Mouse (Mus musculus): Measurements from ENCODE around the gene Zfp276.
"Not testable (repeated sequence)": the region's sequence is repeated elsewhere in the genome, so short reads cannot be mapped to it uniquely, and the experiment has no call there.

Gene Zfp276

DNA sequence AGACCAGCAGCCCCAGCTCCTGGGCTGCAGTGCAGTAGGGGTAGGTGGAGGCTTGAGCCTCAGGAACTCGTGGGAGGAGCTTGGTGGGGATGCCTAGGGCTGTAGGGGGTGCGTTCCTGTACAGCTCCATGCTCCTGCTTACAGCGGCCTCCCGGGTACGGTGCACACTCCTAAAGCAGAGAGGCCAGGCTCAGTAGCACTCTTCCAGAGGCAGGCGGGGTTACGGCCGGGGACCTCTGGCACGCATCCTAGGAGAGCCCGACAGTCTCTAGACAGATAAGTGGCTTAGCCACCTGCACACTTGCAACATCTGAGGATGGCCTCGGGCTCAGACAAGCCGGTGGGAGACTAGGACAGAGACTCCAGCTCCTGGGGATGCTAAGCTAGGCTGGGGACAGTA lies 8.5 kb upstream of the Zfp276 start:
- DNase-seq, result no peak

DNA sequence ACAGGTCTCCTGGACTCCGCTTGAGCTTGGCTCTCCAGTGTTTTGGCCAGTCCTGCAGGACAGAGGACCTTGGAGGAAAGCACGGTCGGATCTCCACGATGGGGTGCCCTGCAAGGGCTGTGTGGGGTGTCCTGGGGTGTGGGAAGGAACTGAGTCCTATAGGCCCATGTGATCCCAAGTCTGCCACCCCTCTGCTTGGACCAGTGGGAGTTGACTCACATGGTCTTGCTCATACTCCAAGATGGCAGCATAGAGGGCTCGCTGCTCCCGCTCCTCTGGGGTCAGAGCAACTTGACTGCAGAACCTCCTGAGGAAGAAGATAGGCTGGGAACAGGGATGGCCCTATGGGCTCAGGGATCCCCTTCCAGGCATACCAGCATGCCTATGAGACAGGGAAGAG lies 6.2 kb upstream of the Zfp276 start:
- no peak for DNase-seq

DNA sequence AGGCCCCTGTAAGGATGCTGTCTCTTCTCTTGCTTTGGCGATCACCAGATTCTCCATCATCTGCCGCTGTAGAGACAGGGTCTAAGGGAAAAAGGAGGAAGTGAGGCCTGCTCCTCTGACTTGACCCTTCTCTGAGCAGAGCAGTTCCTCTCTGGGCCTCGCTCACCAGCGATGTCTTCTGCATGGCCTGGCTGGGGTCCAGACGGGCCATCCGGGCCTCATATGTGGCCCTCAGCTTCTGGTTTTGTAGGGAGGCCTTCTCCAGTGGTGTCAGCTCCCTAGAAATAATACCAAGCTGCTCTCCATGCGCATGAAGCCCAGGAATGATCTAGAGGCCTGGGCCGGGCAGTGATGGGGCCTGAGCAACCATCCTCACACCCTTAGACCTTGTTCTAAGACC lies 5.4 kb upstream of the Zfp276 start:
- peak; percentile 18 for DNase-seq

DNA sequence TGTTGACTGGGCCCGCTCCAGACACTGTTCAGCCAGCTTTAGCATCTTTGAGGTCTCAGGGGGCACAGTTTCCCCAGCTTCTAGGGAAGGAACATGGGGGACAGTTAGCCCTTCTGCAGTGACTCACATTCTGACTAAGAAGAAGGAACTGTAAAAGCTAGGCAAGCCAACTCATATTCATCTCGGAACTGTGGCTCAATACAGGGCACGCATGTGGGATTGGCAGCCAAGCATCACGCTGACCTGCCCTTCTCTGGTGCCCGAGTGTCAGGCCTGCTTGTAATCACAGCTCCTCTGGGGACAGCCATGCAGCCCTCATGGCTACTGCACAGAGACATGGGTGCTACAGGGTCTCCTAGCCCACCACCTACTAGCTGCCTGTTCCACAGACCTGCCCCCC lies 3.1 kb upstream of the Zfp276 start:
- DNase-seq, result no peak

DNA sequence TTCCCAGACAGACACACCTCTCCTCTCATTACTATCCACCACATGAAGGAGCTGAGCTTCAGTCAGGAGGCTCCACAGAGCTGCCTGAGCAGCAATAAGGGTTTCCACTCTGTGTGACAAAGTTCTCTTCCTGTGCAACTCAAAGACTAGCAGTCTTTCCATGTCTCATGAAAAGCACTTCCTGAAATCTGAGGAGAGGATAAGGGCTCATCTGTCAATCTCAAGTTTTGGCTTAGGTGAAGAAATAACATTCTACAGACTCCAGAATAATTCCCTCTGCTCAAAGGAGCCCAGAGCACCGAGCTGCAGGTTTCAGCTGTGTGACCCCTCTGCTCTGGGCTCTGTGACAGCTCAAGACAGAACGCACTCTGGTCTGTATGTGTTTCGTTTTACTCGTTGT lies 1.1 kb upstream of the Zfp276 start:
- no peak for DNase-seq

DNA sequence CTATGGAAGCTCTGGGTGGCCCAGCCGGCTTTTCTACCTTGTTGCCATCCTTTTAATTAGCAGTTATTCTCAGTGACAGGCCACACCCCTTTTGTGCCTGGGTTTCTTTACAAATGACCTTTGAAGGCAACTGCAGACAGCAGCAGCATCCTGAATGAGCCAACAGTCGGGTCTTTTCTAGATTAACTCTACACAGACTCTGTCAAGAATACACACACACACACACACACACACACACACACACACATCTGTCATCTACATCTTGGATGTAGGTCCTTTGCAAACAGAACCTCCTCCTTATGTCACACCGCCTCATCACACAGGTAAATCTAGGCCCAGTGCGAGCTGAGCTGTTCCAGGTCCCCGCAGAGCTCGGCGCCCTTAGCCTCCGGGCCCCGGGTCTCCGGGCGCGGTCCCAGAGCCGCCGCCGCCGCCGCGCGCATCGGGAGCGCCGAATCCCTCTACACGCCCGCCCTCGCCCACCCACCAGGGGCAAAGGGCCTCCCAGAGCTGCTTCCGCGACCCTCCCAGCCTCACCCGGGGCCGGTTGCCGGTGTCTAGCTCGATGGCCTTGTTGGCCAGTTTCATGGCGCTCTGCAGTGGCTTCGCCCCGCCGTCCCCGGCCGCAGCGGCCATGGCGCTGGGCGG lies 420 bp upstream of the Zfp276 start:
- DNase-seq, result peak; percentile 39

DNA sequence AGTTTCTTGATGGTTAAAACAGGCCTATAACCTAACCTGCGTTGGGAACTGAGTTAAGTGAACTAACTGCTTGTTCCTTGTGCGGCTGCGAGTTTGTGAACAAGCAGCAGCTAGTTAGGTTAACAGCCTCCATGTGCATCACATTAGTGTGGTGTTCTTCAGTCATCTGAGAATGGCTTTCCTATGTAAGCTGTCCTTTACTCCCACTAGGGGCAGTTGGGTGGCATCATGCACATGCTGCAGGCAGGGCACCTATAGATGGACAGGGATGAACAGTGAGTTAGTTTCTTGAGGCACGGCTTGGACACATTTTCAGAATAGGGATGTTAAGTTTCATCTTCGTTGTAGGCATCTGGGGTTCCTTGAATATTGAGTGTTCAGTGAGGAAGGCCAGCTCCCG lies 1.2 kb downstream of the Zfp276 start:
- no peak for DNase-seq

DNA sequence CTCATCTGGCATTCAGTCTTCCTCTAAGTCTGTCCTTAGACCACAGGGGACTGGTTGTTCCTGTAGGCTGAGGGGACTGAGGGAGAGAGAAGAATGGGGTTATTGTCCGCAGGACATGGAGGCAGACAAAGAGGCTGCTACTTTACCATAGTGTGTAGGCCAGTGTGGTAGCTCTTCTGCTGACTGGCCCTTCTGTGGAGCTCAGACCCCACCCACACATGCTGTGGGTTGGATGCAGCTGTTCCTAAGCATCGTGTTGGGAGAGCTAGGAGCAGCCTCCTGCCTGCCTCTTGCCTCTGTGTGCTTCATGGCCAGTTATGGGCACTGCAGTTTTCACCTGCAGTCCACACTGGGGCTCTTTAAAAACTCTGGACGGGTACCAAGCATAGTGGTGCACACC lies 3.1 kb downstream of the Zfp276 start:
- DNase-seq, result no peak

DNA sequence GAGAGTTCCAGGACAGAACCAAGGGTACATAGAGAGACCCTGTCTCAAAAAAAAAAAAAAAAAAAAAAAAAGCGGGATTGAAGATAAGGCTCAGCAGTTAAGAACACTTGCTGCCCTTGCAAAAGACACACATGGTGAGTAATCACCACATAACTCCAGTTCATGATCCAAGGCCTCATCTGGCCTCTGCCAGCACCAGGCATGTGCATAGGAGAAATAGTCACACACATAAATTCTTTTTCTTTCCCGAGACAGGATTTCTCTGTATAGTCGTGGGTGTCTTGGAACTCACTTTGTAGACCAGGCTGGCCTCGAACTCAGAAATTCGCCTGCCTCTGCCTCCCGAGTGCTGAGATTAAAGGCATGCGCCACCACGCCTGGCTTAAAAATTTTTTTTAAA lies 3.6 kb downstream of the Zfp276 start:
- not testable (repeated sequence) for DNase-seq

DNA sequence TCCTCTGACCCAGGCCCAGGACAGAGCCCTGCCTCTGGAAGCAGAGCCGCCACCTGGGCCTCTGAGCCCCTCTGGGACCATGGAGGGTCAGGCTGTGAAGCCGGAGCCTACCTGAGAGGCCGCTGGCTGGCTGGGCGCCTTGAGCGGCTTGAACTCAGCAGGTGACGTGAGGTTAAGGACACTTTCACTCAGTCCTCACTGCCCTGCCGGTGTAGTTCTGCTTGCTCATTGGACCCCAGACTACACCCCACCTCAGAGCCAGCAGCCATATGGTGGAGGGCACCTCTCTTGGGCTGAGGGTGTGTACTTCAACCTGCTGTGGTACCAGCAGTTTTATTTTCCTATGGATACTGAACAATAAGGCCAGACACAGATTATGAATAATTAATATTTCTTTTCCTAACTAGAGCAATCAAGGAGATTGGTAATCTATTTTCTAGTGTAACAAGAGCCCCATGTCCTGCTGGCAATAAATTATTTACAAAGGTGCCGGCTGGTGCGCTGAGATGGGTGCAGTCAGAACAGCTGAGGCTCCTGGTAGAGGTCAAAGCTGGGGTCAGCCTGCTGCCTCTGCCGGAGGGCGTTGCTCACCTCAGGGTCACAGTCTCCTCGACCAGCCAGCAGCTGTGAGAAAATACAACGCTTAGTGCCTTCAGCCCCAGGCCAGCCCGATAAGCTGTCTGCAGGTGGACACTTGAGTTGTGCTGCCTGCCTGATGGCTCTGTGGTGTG lies 14.1 kb downstream of the Zfp276 start:
- DNase-seq, result no peak

DNA sequence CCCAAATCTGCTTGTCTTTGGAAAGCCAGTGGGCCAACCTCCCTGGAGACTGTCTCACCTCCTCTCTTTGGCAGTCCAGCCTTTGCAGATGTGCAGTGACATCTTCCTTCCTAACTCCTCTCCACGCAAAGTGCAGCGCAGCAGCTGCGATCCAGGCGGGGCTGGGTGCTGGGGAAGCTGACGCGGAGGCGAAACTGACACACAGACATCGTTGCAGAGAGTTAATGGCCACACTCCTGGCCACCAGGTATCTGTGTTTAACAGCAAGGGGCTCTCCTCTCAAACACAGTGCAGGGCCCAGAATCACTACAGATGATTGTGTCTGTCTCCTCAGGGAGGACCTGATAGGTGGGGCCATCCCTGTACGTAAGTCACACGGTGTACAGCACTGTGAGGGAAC lies 17.2 kb downstream of the Zfp276 start:
- no peak for DNase-seq

DNA sequence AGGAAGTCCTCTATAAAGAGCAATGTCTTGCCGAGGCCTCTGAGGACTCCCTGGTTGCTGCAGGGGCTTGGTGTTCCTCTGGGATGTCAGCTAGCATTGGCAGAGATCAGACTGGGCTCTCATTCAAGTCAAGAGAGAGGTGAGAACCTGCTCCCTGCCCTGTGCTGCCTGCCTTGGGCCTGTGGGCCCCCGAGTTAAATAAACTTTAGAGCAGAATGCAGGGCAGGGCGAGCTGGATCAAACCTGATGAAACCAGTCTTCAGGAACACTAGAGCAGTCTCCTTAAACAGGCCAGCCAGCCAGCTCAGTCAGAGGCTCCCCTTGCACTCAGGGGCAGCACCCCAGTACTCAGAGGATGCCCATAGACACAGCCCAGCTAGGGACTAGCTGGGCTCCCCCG lies 17.9 kb downstream of the Zfp276 start:
- no peak for DNase-seq

DNA sequence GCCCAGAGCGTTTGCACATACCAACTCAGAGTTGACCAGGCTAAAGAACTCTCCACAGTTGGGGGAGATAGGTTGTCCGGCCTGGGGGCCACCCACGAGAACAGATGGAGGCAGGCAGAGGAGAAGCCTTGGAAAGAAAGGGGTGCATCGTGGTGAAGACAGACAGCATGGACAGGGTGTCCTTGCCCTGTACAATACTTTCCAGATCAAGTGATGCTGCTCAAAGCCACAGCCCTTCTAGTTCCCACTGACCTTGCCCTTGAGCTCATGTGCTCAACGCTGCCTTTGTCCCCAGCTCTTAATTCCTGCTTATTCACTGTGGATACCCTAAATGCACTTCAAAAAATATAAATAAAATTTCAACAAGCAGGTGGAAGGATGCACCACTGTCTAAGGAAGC lies 20.5 kb downstream of the Zfp276 start:
- DNase-seq, result no peak

DNA sequence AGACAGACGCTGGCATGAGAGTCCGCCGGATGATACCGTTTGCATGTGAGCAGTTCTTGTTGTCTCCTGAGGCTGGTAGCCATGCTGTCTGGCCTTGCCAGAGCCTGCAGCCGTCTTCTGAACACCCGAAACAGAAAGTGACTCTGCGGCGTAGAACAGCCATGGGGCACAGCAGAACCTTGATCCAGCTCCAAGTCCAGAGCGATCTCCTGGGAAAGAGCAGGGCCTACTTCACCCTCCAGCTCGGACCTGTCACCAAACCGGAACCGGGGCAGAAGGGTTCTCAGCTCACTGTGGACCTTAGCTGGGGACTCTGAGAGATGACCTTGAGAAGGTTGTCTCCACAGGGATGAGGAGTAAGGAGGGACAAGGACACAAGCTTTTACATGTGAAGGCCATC lies 21.1 kb downstream of the Zfp276 start:
- no peak for DNase-seq

DNA sequence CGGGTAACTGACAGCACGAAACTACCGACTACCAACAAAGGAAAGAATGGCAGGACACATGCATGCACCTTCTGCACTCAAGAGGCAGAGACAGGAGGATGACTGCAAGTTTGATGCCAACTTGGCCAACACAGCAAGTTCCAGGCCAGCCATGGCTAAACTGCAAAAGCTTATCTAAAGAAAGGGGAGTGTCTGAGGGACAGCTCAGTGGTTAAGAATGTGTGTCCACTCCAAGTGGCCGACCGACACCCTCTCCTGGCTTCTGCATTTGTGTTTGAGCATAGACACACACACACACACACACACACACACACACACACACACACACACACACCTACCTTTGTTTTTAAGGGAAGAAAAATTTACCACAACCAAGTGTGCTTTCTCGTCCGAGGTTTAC lies 24.4 kb downstream of the Zfp276 start:
- DNase-seq, result no peak

DNA sequence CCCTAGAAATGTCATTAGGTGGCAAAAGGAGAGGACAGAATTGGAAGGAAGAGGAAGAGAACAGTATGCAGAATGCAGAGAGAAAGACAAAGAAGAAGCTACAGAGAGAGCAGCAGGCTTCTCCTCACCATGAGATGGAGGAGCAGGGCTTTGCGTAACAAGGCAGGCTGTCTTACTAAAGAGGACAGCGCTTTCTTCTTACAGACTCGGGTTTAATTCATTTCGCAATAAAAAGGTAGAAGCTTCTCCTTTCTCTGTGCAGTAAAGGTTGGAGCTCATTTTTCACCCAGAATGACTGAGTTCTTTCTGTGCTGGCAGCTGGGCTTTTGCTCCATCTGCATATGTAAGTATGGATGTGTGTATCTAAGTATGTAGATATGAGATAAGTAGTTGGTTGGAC lies 25.8 kb downstream of the Zfp276 start:
- DNase-seq, result peak; percentile 10

DNA sequence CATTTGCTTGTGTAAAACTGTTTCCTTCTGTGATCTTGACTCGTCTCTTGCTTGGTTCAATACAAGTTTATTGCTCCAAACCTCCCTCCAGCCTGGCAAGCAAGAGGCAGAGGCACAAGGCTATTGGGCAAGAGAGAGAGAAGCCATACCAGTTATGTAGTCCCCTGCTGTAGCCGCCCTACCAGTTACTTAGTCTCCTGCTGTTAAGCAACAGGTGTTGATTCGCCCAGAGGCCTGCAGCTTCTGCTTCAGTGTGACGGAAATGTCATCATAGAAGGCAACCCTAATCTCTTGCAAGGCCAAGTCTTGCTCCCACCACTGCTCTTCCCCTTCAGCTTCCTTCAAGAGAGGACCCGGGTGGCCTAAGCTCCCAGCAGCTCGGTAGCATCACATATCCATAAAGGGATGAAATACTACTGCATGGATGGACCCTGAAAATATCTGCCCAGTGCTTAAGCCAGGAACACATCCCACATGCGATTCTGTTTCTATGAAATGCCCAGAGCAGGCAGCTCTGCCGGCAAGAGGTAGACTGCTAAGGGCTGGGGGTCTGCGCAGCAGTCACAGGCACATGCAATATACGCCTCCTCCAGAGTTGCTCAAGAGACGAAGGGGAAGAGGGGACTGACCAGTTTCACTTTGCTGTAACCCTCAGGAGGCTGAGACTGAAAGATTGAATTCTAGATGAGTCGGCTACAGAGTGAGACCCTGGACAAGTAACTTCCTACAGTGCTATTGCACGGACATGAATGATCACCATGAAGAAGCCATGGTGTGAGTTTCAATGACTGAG lies 26.5 kb downstream of the Zfp276 start:
- peak; percentile 28 for DNase-seq

DNA sequence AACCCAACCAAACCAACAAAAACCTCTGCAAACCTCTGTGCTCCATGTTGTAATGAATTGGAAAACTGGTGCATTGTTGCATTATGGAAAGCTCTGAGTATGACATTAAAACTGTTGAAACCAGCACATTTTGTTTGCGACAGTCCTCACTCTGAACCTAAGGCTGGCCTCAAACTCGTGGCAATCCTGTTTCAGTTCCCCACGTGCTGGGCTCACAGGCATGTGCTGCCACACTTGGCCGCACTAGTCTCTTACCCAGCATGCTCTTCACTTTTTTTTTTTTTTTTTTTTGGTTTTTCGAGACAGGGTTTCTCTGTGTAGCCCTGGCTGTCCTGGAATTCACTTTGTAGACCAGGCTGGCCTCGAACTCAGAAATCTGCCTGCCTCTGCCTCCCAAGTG lies 29.0 kb downstream of the Zfp276 start:
- peak; percentile 39 for DNase-seq

DNA sequence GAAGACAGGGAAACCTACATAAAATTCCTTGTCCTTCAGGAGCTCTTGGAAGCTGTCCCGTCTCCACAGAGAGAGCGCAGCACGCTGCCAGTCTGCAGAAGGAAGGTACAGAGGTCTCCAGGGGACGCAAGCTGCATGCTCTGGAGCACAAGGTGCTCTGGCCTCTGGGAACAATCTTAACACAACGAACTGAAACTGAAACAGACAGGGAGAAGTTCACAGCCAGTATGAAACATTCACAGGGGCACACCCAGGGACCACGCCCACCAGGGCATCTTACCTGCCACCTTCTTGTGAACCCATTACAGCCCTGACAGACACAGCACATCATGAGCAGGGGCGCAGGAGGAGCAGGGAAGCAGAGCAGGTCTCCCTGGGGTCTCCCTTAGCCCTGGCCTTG lies 30.0 kb downstream of the Zfp276 start:
- DNase-seq, result peak; percentile 39

DNA sequence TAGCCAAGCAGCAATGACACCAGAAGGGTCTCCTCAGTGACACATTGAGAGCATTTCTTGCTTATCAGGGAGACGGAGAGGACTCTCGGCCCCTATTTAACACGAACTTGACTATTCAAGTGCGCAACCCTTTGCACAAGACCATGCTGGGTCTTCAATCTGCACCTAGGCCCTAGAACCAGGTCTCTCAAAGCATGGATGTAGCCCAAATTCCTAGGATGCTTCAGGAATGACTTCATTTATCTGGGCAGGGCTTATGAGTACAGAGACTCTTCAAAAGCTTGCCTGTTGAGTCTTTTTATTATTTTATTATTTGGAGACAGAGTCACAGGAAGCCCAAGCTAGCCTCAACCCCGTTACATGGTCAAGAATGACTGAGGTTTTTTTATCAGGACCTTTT lies 30.5 kb downstream of the Zfp276 start:
- peak; percentile 25 for DNase-seq

DNA sequence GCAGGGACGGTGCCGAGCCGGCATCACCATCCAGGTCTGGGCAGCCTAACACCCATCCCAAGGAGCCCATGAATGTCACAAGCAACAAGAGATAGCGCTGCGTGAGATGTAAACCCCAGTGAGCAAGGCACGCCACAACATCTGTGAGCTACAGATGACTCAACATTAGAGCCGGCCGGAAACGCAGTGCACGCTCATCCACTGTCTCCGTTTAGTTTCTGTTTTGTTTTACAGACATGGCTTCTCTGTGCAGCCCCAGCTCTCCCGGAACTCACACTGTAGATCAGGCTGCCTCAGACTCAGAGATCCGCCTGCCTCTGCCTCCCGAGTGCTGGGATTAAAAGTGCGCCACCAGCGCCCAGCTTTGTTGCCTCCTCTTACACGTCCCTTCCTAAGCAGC lies 33.4 kb downstream of the Zfp276 start:
- DNase-seq, result no peak

DNA sequence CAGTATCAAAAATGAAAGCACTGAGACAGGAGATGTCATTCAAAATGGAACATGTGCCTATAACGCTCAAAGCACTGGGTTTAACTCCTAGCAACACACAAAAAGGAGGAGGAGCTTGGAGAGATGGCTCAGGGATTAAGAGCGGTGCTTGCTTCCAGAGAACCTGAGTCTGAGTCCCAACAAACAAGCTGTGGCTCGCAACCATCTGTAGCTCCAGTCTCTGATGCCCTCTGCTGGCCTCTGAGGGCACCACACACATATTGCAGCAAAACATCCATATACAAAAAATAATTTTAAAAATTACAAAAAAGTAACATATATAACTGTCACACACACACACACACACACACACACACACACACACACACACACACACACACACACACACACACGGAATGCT lies 36.2 kb downstream of the Zfp276 start:
- DNase-seq, result peak; percentile 52

DNA sequence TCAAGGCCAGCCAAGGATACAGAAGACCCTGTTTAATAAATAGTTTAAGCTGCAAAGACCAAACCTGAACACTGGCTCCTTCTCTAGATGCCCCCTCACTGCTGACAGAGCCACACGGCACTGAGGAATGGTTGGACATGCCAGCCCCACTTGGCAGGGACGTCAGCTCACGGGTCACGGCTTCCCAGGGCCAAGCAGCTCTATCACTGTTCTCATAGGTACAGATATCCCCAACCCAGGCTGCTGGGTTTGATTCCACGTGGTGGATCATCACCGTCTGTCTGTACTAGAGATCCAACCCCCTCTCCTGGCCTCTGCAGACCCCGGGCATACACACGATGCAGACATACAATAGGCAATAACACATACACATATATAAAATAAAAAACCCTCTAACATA lies 36.7 kb downstream of the Zfp276 start:
- DNase-seq, result no peak

DNA sequence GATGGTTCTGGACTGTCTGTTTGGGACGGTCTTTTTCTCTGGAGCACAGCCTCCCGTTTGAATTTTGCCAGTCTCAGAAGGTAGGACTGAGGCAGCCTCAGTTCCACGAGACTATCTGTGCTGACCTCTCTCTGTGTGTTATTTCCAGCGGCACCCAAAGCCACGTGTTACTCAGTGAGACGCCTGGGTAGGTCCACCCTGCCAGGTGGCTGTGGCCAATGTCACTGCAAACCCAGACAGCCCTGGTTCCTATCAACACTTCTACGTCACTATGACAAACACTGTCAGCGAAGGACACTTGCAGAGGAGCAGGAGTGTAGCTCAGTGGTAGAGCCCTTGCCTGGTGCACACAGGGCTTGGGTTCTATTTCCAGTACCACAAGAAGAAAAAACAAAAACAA lies 37.7 kb downstream of the Zfp276 start:
- no peak for DNase-seq

All from lung, postnatal 36 days (tissue).